Mouse (Mus musculus) heart, postnatal 10 days (tissue): ENCODE results near the gene Atp6v1g1. TPM values are rescaled to one million over a fixed set of nuclear protein-coding genes. Genes with fewer than 3 reads are reported as not detected.

Experiments
- DNase-seq, 2 experiments: peaks; one replicate each; pipeline ENCODE4 v3.0.0; 2021
- intact Hi-C: fragments of 180-260 bp; cut with DNase I; formaldehyde crosslinking; loops from one replicate; pipeline ENCODE4 v1.15.1; 2025
- total RNA-seq, 2 experiments: library from RNA; stranded (reverse); gene quantifications; 2 replicates each; pipeline ENCODE4 v1.2.3; 2021

Gene Atp6v1g1
- total RNA-seq, 2 experiments from 2014 or later: 161 to 165 TPM

DNA sequence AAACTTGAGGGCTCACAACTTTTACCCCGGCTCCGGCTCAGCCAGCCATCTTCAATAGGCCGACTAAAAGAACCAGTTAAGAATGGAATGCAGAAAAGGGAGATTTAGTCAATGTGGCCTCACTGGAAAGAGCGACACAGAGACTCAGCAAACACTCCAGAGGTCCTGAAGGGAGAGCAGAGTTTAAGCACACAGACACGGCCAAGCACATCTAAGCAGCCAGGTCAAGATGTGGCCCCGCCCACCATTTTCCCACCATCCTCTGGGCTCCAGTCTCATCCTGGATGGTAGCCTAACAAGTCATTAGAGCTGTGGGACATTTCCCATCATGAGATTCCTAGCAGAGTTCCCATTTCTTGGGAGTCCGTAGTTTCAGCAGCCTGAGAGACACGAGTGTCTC is 24.8 kb downstream of the Atp6v1g1 start:
- intact Hi-C loops: no loop called here
- no peak for DNase-seq

GRCm38 (mm10) chr4:63570208-63570781 is 25.7 kb downstream of the Atp6v1g1 start:
- DNase-seq: no peak
- intact Hi-C loops: no loop called here

DNA sequence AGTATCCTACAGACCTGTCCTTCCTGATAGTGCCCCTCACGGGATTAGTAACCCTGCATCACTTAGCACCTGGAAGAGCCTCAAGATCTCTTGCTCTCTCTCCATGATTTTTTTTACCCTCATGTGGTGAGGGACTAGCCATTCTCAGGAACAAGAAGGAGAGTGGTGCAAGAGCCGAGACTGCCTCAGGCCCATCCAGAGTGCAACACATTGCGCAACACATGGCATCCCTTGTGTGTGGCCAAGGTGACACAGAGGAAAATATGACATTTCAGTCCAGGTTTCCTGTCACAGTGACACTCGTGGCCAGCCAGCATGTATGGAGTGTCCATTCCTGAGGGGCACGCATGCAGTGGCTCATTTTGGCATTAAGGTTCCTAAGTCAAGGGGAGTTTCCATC is 28.0 kb downstream of the Atp6v1g1 start:
- intact Hi-C loops: no loop called here

GRCm38 (mm10) chr4:63579649-63580048 is 35.1 kb downstream of the Atp6v1g1 start:
- no peak for DNase-seq
- intact Hi-C loops: no loop called here

More for the DNA sequence above, 28.0 kb downstream of the Atp6v1g1 start:
- no peak for DNase-seq

GRCm38 (mm10) chr4:63580078-63580477 is 35.5 kb downstream of the Atp6v1g1 start:
- no peak for DNase-seq
- intact Hi-C loops: no loop called here

DNA sequence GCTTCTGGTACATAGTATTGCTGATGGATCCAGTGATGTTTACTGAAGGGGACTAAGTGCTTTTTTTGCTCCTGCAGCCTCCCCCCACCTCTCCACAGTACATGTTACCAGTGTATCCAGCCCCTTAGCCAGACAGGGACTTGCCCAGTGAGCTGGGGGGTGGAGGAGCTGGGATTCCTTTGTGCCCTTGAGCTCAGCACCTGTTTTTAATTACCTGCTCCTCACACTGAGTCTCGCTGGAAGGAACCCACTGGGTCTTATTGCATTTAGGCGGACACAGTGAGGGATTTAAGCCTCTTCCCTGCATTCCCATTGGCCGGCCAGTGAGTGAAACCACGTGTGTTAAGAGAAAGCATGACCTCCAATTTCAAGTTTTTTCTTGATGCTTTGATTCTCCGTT is 38.0 kb downstream of the Atp6v1g1 start:
- no peak for DNase-seq
- intact Hi-C loops: no loop called here

DNA sequence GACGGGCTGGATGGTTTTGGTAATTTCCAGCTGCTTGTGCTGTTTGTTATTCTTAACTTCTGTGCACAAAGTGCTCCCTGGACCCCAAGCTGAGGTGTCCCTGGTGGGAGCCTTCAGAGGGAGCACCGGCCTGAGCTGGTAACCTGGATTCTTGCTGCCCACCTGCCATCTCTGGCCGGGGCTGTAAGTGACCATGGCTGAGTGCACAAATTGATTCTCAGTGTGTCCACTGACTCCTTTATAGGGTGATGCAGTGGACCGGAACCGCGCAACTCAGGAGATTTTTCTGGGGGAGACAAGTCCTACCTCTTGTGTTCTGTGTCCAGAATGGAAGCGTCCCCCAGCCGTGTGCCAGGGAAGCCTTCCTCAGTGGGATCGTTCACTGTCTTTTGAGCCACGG is 40.6 kb downstream of the Atp6v1g1 start:
- no peak for DNase-seq
- intact Hi-C loops: no loop called here

DNA sequence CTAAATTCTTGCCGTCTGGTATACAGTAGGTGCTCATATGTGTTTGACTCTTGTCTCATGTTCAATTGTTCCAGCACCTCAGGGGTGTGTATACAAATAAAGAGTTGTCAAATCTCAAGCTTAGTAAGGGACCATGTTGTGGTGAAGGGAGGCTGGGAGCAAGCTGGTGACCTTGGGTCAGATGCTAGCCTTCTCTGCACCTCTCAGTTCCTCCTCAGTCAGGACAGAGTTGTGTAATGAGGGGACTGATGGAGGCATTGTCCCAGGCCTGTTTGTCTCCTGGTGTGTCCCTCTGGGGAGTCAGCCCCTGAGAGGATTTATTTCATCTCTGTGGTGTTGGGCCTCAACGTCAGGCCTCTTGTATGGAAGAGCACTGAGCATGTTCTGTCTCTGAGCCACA is 41.7 kb downstream of the Atp6v1g1 start:
- no peak for DNase-seq
- intact Hi-C loops: no loop called here

- intact Hi-C loops: no loop called here
- no peak for DNase-seq
Observed at GRCm38 (mm10) chr4:63589987-63590386, 45.4 kb downstream of the Atp6v1g1 start.

DNA sequence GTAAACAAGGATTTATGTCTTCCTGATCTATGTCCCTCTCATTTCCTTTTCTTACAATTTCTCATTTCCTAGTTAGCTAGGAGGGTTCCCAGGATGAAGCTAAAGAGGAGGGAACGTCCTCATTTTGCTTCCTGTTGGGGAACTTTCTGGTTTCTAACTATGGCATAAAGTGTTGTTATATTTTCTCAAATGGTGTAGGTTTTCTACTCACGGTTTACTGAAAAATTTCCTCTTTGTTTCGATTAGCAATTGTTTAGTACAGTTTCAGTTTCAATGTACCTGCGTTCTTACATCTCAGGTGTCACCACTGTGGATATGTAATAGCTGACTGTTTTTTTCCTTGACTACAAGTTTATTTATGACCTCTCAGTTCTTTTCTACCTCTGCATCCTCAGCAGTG is 46.0 kb downstream of the Atp6v1g1 start:
- intact Hi-C loops: no loop called here

DNA sequence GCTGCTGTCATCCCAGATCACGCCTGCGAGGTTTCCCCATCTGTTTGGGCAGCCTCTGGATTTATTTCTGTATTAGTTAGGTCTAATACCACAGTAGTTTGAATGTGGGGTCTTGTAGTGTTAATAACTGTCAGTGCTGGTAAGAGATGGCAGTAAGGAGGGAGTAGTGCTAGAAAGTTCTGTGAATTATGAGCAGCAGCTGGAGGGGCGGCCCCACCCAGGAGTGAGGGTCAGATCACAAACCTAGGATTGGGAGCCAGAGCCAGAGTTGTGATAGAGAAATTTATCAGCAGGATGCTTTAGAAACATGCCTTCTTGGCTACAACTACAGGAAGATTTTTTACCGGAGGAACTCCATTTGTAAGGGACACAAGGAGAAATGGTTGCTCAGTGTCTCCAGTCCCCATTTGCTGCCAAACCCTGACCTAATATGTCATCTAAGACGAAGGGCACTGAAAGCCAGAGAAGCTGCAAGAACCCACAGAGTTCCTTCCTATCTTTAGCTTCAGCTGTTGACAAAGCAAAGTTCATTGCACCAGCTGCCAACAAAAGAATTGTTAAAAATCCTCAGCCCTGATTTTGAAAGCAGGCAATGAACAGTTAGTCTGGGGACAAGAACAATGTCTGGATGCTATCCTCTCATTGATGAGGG is 50.0 kb downstream of the Atp6v1g1 start:
- peak; percentile 55 to 60 for DNase-seq
- intact Hi-C loops: no loop called here

More for the DNA sequence above, 46.0 kb downstream of the Atp6v1g1 start:
- no peak for DNase-seq

- DNase-seq: no peak
- intact Hi-C loops: no loop called here
Observed at GRCm38 (mm10) chr4:63595259-63595658, 50.7 kb downstream of the Atp6v1g1 start.

DNA sequence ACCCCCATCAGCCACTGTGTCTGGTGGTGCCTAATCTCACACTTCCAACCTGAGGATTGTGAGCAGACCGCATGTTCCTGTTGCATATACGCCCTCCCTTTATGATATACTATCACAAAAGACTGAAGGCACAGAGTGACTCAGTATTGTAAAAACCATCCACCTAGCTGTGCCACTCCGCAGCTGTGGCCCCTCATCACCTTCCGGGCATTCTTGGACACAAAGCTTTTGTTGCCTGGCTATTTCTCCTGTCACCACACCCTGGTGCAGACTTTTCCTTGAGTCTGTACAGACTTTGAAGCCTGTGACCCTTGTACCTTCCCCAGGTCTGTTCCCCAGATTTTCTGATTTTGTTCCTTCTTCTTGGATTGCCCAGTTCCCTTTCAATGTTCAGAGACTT is 51.4 kb downstream of the Atp6v1g1 start:
- intact Hi-C loops: no loop called here
- DNase-seq: no peak

Other genes with a start within 250 kb of the Atp6v1g1 start
- under 1 TPM in 1 of 2 experiments, not detected in 1; 0.35 TPM for gene Orm1, start 200.2 kb upstream of the Atp6v1g1 start, total RNA-seq
- gene Orm3, start 188.6 kb upstream of the Atp6v1g1 start, total RNA-seq: under 1 TPM in 1 of 2 experiments, not detected in 1; 0.60 TPM
- gene Orm2, start 182.3 kb upstream of the Atp6v1g1 start, total RNA-seq: not detected
- 1 to 10 TPM; 5.4 to 6.1 TPM for gene Akna, start 141.4 kb upstream of the Atp6v1g1 start, total RNA-seq
- 10 to 100 TPM in 1 of 2 experiments, 1 to 10 TPM in 1; 10.0 to 11.0 TPM for gene Whrn, start 48.8 kb upstream of the Atp6v1g1 start, total RNA-seq
- 1 to 10 TPM; 5.9 to 6.5 TPM for gene Tmem268, start 14.0 kb downstream of the Atp6v1g1 start, total RNA-seq
- gene Gm11213, start 60.5 kb downstream of the Atp6v1g1 start, total RNA-seq: not detected
- gene Tex48, start 77.7 kb downstream of the Atp6v1g1 start, total RNA-seq: not detected
- not detected for gene Gm11214, start 118.6 kb downstream of the Atp6v1g1 start, total RNA-seq
- not detected for gene Tnfsf15, start 200.3 kb downstream of the Atp6v1g1 start, total RNA-seq